Mouse (Mus musculus) hindbrain, embryonic 14.5 days (tissue): ENCODE results near the gene Frmd8. TPM values are rescaled to one million over a fixed set of nuclear protein-coding genes. Genes with fewer than 3 reads are reported as not detected.

Experiments used
- ATAC-seq: fragments of 200-750 bp; cut with Nextera tagmentation; 2 replicates; pipeline ENCODE4 v1.8.0; 2017; ENCODE audit warnings: moderate number of reproducible peaks, mild to moderate bottlenecking, moderate TSS enrichment, moderate library complexity; ENCODE audit not compliant: low FRiP score
- DNase-seq: peaks from one replicate; pipeline ENCODE4 v3.0.0-alpha.2; 2015; ENCODE audit warnings: low spot score
- H3K27ac ChIP-seq: fragments of 300-500 bp; sonication (generic); 2 replicates; pipeline ENCODE4 v1.5.1; 2014; ENCODE audit warnings: mild to moderate bottlenecking, moderate library complexity
- H3K27me3 ChIP-seq: fragments of 300-500 bp; sonication (generic); 2 replicates; pipeline ENCODE4 v1.6.1; 2014; ENCODE audit warnings: mild to moderate bottlenecking, low read length, mixed read lengths; ENCODE audit not compliant: control insufficient read depth, insufficient read depth
- H3K36me3 ChIP-seq: fragments of 300-500 bp; sonication (generic); replicated peaks from 2 replicates; pipeline ENCODE4 v1.6.1; 2014; ENCODE audit not compliant: control insufficient read depth, insufficient read depth
- H3K4me1 ChIP-seq: fragments of 300-500 bp; sonication (generic); replicated peaks from 2 replicates; pipeline ENCODE4 v1.6.1; 2014; ENCODE audit warnings: antibody characterized with exemption, low read length, mixed read lengths; ENCODE audit not compliant: control insufficient read depth, insufficient read depth
- H3K4me2 ChIP-seq: fragments of 300-500 bp; sonication (generic); replicated peaks from 2 replicates; pipeline ENCODE4 v1.6.1; 2014; ENCODE audit warnings: mild to moderate bottlenecking, moderate library complexity
- H3K4me3 ChIP-seq: fragments of 300-500 bp; sonication (generic); replicated peaks from 2 replicates; pipeline ENCODE4 v1.5.1; 2014; ENCODE audit warnings: mild to moderate bottlenecking, low read length
- H3K9ac ChIP-seq: fragments of 300-500 bp; sonication (generic); 2 replicates; pipeline ENCODE4 v1.6.1; 2014
- H3K9me3 ChIP-seq: fragments of 300-500 bp; sonication (generic); 2 replicates; pipeline ENCODE4 v1.6.1; 2016; ENCODE audit warnings: low read length; ENCODE audit not compliant: control insufficient read depth
- WGBS: fragments of 180-500 bp; shearing (Covaris S2); extraction: QIAGEN DNeasy Blood & Tissue Kit; methylation state at CpG from one replicate; pipeline ENCODE4 v1.1.7; 2014; 5-methylcytosine and 5-hydroxymethylcytosine counted together
- polyA plus RNA-seq: library from polyadenylated mRNA; unstranded; fragments of >200 nt; fragmentation: Nextera tagmentation; extraction: Ambion mirVana; gene quantifications from 2 replicates; pipeline ENCODE4 v1.2.1, GENCODE M21; 2014

Frmd8 gene
- polyA plus RNA-seq, result 11.3 and 13.1 TPM in 2 replicates

DNA sequence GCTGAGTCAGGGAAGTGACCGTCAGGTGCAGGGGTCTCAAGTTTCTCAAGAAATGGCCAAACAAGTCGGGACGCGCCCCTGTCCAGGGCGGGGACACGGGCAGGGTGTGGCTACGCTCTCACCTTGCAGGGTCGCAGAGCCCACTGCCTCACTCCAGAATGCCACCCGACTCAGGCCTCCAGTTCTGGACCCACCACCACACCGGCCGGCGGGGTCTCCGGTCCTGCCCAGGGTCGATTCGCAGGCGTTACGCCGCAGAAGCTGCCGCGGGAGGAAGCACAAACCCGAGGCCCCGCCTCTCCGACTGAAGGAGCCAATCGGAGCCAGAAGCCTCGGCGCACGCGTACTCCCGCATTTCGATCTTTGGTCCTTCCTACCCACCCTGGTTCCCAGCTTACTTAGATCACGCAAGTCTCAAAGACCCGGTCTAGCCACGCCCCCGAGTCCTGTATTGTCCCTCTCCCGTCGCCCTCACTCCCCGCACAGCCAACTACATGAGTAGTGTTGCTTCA is at the start of gene Frmd8:
Frmd8 (minus strand) TSS at position 306 of the 512 bp plus-strand sequence.
- peak within 1 kb of the TSS; percentile 80 for H3K27ac ChIP-seq

GRCm38 (mm10) chr19:5924713-5925093 is 49.6 kb upstream of the Frmd8 start, which contains the start of gene Cdc42ep2:
Gene Cdc42ep2, minus strand, starts transcription at chr19:5924816.
- Histone ChIP-seq H3K27ac (peak within 1 kb of the TSS; percentile 74), H3K36me3 (no peaks in the 10 kb centered on the region), H3K27me3 (no peaks in the 10 kb centered on the region), H3K4me1 (peaks cover 16% of the 10 kb centered on the region; the same call in 1 of the 2 replicates), H3K9ac (peak within 1 kb of the TSS; percentile 70), H3K4me3 (peak within 1 kb of the TSS; percentile 61), H3K4me2 (peak within 1 kb of the TSS; percentile 69), H3K9me3 (no peaks in the 10 kb centered on the region)
- under 1% methylated on average over 18 of the region's 18 CpGs for WGBS
- peak; percentile 92 for DNase-seq
- ATAC-seq, result peak; percentile 93

More for the DNA sequence above, at the start of gene Frmd8:
- Histone ChIP-seq H3K9me3 (no peaks in the 10 kb centered on the region), H3K4me3 (peak within 1 kb of the TSS; percentile 76), H3K4me2 (peak within 1 kb of the TSS; percentile 83), H3K27me3 (no peaks in the 10 kb centered on the region), H3K9ac (peak within 1 kb of the TSS; percentile 83), H3K36me3 (0 out of 2 replicates have a peak, but pooled peaks cover 5% of the 10 kb centered on the region), H3K4me1 (peaks cover 25% of the 10 kb centered on the region; the same call in 1 of the 2 replicates)
- under 1% methylated on average over 35 of the region's 37 CpGs for WGBS
- DNase-seq (peak; percentile 94), ATAC-seq (peak; percentile 90)

- Histone ChIP-seq H3K4me3 (peak overlapping the region; percentile 61), H3K4me2 (peak overlapping the region; percentile 69), H3K27ac (peak overlapping the region; percentile 74), H3K36me3 (no peaks in the 10 kb centered on the region), H3K4me1 (peaks cover 16% of the 10 kb centered on the region; the same call in 1 of the 2 replicates), H3K9me3 (no peaks in the 10 kb centered on the region), H3K9ac (peak overlapping the region; percentile 70), H3K27me3 (no peaks in the 10 kb centered on the region)
- peak; percentile 94 for DNase-seq
- WGBS, result under 1% methylated on average over 38 of the region's 38 CpGs
- ATAC-seq, result peak; percentile 75
These were observed 49.1 kb upstream of the Frmd8 start for GRCm38 (mm10) chr19:5923990-5924712.

GRCm38 (mm10) chr19:5922963-5923362 is 47.9 kb upstream of the Frmd8 start:
- ATAC-seq, result no peak
- no peak overlapping the region for H3K9ac ChIP-seq
- H3K4me1 ChIP-seq, result peaks cover 16% of the 10 kb centered on the region; the same call in 1 of the 2 replicates

DNA sequence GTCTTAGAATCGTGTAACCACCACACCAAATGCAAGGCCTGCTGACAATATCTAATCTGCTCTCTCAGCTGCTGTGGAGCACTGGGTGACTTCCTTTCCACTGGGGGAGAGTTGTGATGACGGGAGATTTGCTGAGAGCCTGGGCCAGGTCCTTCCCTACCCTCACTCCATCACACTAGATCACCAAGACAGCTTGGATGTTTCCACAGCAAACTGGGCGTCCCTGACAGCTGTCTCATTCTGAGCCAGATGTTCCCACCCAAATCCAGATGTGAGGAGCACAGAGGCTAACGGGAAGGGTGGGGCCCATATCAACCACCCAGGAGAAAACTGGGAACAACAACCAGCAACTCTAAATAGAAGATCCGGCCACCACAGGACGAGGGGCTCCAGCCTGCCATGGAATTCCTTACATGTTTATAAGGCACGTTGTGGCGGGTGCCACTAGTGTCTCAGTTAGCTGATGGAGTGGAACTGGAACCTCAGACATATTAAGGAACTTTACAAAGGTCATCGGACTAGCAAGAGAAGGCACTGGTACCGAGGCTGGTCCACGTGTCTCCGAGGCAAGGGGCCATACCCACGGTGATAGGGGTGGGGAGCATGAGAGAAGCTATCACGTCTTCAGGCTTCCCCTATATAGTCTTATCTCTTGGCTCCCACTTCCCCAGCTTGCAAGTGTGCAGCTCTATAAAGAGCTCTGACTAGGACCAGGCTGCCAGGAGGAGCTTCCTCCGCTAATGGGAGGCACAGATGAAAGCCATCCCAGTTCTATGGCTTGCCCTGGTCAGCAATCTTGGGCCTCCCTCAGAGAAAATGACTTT is 47.3 kb upstream of the Frmd8 start:
- peak overlapping the region; percentile 69 for H3K4me2 ChIP-seq
- no peak for ATAC-seq
- peaks cover 16% of the 10 kb centered on the region; the same call in 1 of the 2 replicates for H3K4me1 ChIP-seq
- no peak overlapping the region for H3K27ac ChIP-seq
- H3K9ac ChIP-seq, result peak overlapping the region; percentile 49
- 80% methylated on average over 15 of the region's 15 CpGs for WGBS
- no peaks in the 10 kb centered on the region for H3K9me3 ChIP-seq
- no peaks in the 10 kb centered on the region for H3K27me3 ChIP-seq
- no peak for DNase-seq
- H3K36me3 ChIP-seq, result peaks cover 13% of the 10 kb centered on the region
- no peak overlapping the region; the same call in 1 of the 2 replicates for H3K4me3 ChIP-seq

More at GRCm38 (mm10) chr19:5922963-5923362, 47.9 kb upstream of the Frmd8 start:
- H3K27ac ChIP-seq, result no peak overlapping the region
- H3K4me3 ChIP-seq, result no peak overlapping the region
- no peaks in the 10 kb centered on the region for H3K27me3 ChIP-seq
- 88% methylated on average over 3 of the region's 3 CpGs for WGBS
- no peak for DNase-seq
- peaks cover 7% of the 10 kb centered on the region for H3K36me3 ChIP-seq
- H3K9me3 ChIP-seq, result no peaks in the 10 kb centered on the region
- peak overlapping the region; percentile 69 for H3K4me2 ChIP-seq

- no peaks in the 10 kb centered on the region for H3K27me3 ChIP-seq
- ATAC-seq (no peak), DNase-seq (no peak)
- H3K9me3 ChIP-seq, result no peaks in the 10 kb centered on the region
- 22% methylated on average over 9 of the region's 9 CpGs for WGBS
- H3K9ac ChIP-seq, result peak overlapping the region; percentile 49
- H3K4me1 ChIP-seq, result peaks cover 16% of the 10 kb centered on the region; the same call in 1 of the 2 replicates
- H3K36me3 ChIP-seq, result peaks cover 20% of the 10 kb centered on the region
- peak overlapping the region; percentile 69 for H3K4me2 ChIP-seq
- H3K27ac ChIP-seq, result no peak overlapping the region
- no peak overlapping the region; the same call in 1 of the 2 replicates for H3K4me3 ChIP-seq
These were observed 46.6 kb upstream of the Frmd8 start for GRCm38 (mm10) chr19:5921715-5922114.

DNA sequence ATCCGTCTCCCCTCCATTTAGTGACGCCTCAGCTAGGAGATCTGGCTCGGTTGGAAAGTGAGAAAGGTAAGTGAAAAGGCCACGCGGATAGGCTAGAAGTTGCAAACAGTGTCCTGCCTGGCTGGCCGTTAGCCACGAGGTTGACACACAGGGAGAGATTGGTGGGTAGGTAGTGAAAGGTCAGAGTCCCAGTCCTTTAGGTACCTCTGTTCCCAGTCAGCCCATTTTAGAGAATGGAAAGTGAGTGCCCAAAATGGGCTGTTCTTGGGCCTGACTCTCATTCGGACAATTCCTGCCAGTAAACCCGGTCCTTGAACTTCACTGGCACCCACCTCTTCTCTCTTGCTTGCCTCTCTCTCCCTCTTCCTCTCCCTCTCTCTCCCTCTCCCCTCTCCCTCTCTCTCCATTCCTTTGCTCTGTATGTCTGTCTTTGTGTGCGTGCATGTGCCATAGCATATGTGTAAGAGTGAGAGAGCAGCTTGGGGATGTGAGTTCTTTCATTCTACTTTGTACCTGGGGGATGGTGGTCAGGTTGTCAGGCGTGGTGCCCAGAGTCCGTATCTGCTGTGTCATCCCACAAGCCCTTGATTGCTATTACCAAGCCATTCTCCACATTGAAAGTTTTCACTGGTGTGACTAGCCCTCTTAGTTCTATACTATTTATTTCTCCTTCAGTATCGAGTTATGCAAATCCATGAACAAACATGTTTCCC is 38.1 kb upstream of the Frmd8 start, which contains the start of gene Dpf2:
Dpf2 (minus strand) TSS at position 4 of the 713 bp plus-strand sequence.
- no peaks in the 10 kb centered on the region for H3K27me3 ChIP-seq
- DNase-seq (no peak), ATAC-seq (peak; percentile 53)
- H3K36me3 ChIP-seq, result peaks cover 14% of the 10 kb centered on the region
- H3K9ac ChIP-seq, result peak within 1 kb of the TSS; percentile 88
- H3K27ac ChIP-seq, result peak within 1 kb of the TSS; percentile 75
- peak within 1 kb of the TSS; percentile 83 for H3K4me3 ChIP-seq
- H3K4me1 ChIP-seq, result peaks cover 28% of the 10 kb centered on the region
- no peaks in the 10 kb centered on the region for H3K9me3 ChIP-seq
- WGBS, result 23% methylated on average over 13 of the region's 13 CpGs
- H3K4me2 ChIP-seq, result peak within 1 kb of the TSS; percentile 75

GRCm38 (mm10) chr19:5912103-5913006 is 37.3 kb upstream of the Frmd8 start:
- Histone ChIP-seq H3K4me1 (peaks cover 28% of the 10 kb centered on the region), H3K9ac (peak overlapping the region; percentile 88), H3K4me2 (peak overlapping the region; percentile 75), H3K4me3 (peak overlapping the region; percentile 83), H3K36me3 (peaks cover 8% of the 10 kb centered on the region; the same call in 1 of the 2 replicates), H3K9me3 (no peaks in the 10 kb centered on the region), H3K27ac (peak overlapping the region; percentile 75), H3K27me3 (no peaks in the 10 kb centered on the region)
- WGBS, result under 1% methylated on average over 58 of the region's 59 CpGs
- peak; percentile 93 for ATAC-seq
- DNase-seq, result peak; percentile 100
